Mouse (Mus musculus): Measurements from ENCODE around the gene Rangap1. TPM values are rescaled to one million over a fixed set of nuclear protein-coding genes. Genes with fewer than 3 reads are reported as not detected.
A peak's percentile ranks its signal among the peaks of the same experiment; 100 is the strongest.

Rangap1 gene
- total and polyA plus RNA-seq, 3 experiments, result 14.1 to 27.3 (median 25.7) TPM

GRCm38 (mm10) chr15:81693366-81693966 lies 51.9 kb downstream of the Rangap1 start:
- no peaks in the 10 kb centered on the region for H3K36me3 ChIP-seq (ENCODE audit: control insufficient read depth, insufficient read depth, low read length)
- no peak for DNase-seq
- H3K4me1 ChIP-seq (ENCODE audit: control insufficient read depth, insufficient read depth, low read length), result no peaks in the 10 kb centered on the region; the same call in 1 of the 2 replicates
- intact Hi-C loops (cut with DNase I), result no loop called here
- WGBS, result 7% methylated on average over 41 of the region's 41 CpGs
- H3K9ac ChIP-seq (ENCODE audit: low read depth, low read length), result peak overlapping the region; percentile 86
- peak overlapping the region; percentile 63 for H3K4me3 ChIP-seq
- H3K79me2 ChIP-seq (replicated peaks; ENCODE audit: control insufficient read depth, insufficient read depth, low read length), result no peaks in the 10 kb centered on the region
- H3K27ac ChIP-seq, result no peak overlapping the region; the same call in 1 of the 2 replicates
- TF ChIP-seq CTCF (IDR thresholded peaks at IDR 0.05) (no peak), EP300 (IDR thresholded peaks at IDR 0.05; ENCODE audit: insufficient read depth, low read depth, low read length) (no peak), POLR2A (IDR thresholded peaks at IDR 0.05; ENCODE audit: insufficient read depth, low read depth, low read length) (no peak)
- no peaks in the 10 kb centered on the region for H3K27me3 ChIP-seq (ENCODE audit: control insufficient read depth, insufficient read depth, low read length)

- no peak overlapping the region for H3K27ac ChIP-seq
- H3K79me2 ChIP-seq (replicated peaks; ENCODE audit: control insufficient read depth, insufficient read depth, low read length), result no peaks in the 10 kb centered on the region
- intact Hi-C loops (cut with DNase I), result no loop called here
- H3K4me1 ChIP-seq (ENCODE audit: control insufficient read depth, insufficient read depth, low read length), result no peaks in the 10 kb centered on the region
- no peak for DNase-seq
- no peak overlapping the region for H3K9ac ChIP-seq (ENCODE audit: low read depth, low read length)
- H3K4me3 ChIP-seq, result no peak overlapping the region
- H3K36me3 ChIP-seq (ENCODE audit: control insufficient read depth, insufficient read depth, low read length), result no peaks in the 10 kb centered on the region
- 98% methylated on average over 4 of the region's 4 CpGs for WGBS
- H3K27me3 ChIP-seq (ENCODE audit: control insufficient read depth, insufficient read depth, low read length), result no peaks in the 10 kb centered on the region
- TF ChIP-seq POLR2A (IDR thresholded peaks at IDR 0.05; ENCODE audit: insufficient read depth, low read depth, low read length) (no peak), CTCF (IDR thresholded peaks at IDR 0.05) (no peak), EP300 (IDR thresholded peaks at IDR 0.05; ENCODE audit: insufficient read depth, low read depth, low read length) (no peak)
Observed at GRCm38 (mm10) chr15:81680301-81680805, 65.0 kb downstream of the Rangap1 start.

- Histone ChIP-seq H3K36me3 (ENCODE audit: control insufficient read depth, insufficient read depth, low read length) (no peaks in the 10 kb centered on the region), H3K27ac (no peak overlapping the region), H3K4me1 (ENCODE audit: control insufficient read depth, insufficient read depth, low read length) (no peaks in the 10 kb centered on the region), H3K27me3 (ENCODE audit: control insufficient read depth, insufficient read depth, low read length) (no peaks in the 10 kb centered on the region), H3K79me2 (replicated peaks; ENCODE audit: control insufficient read depth, insufficient read depth, low read length) (no peaks in the 10 kb centered on the region), H3K9ac (ENCODE audit: low read depth, low read length) (no peak overlapping the region), H3K4me3 (no peak overlapping the region)
- DNase-seq, result no peak
- TF ChIP-seq POLR2A (IDR thresholded peaks at IDR 0.05; ENCODE audit: insufficient read depth, low read depth, low read length) (no peak), CTCF (IDR thresholded peaks at IDR 0.05) (no peak), EP300 (IDR thresholded peaks at IDR 0.05; ENCODE audit: insufficient read depth, low read depth, low read length) (no peak)
- WGBS, result 25% methylated on average over 3 of the region's 3 CpGs
- intact Hi-C loops (cut with DNase I), result no loop called here
Observed at GRCm38 (mm10) chr15:81676637-81677036, 68.7 kb downstream of the Rangap1 start.

GRCm38 (mm10) chr15:81670231-81670640 lies 75.1 kb downstream of the Rangap1 start:
- no peak overlapping the region for H3K9ac ChIP-seq (ENCODE audit: low read depth, low read length)
- no peak for DNase-seq
- H3K36me3 ChIP-seq (ENCODE audit: control insufficient read depth, insufficient read depth, low read length), result no peaks in the 10 kb centered on the region
- WGBS, result 86% methylated on average over 4 of the region's 4 CpGs
- H3K4me3 ChIP-seq, result no peak overlapping the region
- TF ChIP-seq CTCF (IDR thresholded peaks at IDR 0.05) (peak; percentile 63), POLR2A (IDR thresholded peaks at IDR 0.05; ENCODE audit: insufficient read depth, low read depth, low read length) (no peak), EP300 (IDR thresholded peaks at IDR 0.05; ENCODE audit: insufficient read depth, low read depth, low read length) (no peak)
- no peaks in the 10 kb centered on the region for H3K4me1 ChIP-seq (ENCODE audit: control insufficient read depth, insufficient read depth, low read length)
- intact Hi-C loops (cut with DNase I), result loop anchor here (1.0 kb wide), 1 partner anchor 222 kb away; no protein-coding TSS in a partner anchor
- H3K27ac ChIP-seq, result no peak overlapping the region
- H3K79me2 ChIP-seq (replicated peaks; ENCODE audit: control insufficient read depth, insufficient read depth, low read length), result no peaks in the 10 kb centered on the region
- H3K27me3 ChIP-seq (ENCODE audit: control insufficient read depth, insufficient read depth, low read length), result no peaks in the 10 kb centered on the region

GRCm38 (mm10) chr15:81666957-81667356 lies 78.4 kb downstream of the Rangap1 start:
- Histone ChIP-seq H3K9ac (ENCODE audit: low read depth, low read length) (no peak overlapping the region), H3K4me3 (no peak overlapping the region), H3K27me3 (ENCODE audit: control insufficient read depth, insufficient read depth, low read length) (no peaks in the 10 kb centered on the region), H3K27ac (no peak overlapping the region), H3K4me1 (ENCODE audit: control insufficient read depth, insufficient read depth, low read length) (peaks cover 3% of the 10 kb centered on the region; the same call in 1 of the 2 replicates), H3K36me3 (ENCODE audit: control insufficient read depth, insufficient read depth, low read length) (no peaks in the 10 kb centered on the region), H3K79me2 (replicated peaks; ENCODE audit: control insufficient read depth, insufficient read depth, low read length) (no peaks in the 10 kb centered on the region)
- intact Hi-C loops (cut with DNase I), result no loop called here
- WGBS, result 87% methylated on average over 10 of the region's 10 CpGs
- DNase-seq, result no peak
- TF ChIP-seq POLR2A (IDR thresholded peaks at IDR 0.05; ENCODE audit: insufficient read depth, low read depth, low read length) (no peak), CTCF (IDR thresholded peaks at IDR 0.05) (0 out of 2 replicates have a peak, but pooled peaks have one; percentile 10), EP300 (IDR thresholded peaks at IDR 0.05; ENCODE audit: insufficient read depth, low read depth, low read length) (no peak)

Data from heart, adult 2 months (tissue).